Mouse (Mus musculus): ENCODE measurements around the gene Gzmb. TPM values are rescaled to one million over a fixed set of nuclear protein-coding genes. Genes with fewer than 3 reads are reported as not detected.
"Not testable (repeated sequence)": the region's sequence is repeated elsewhere in the genome, so short reads cannot be mapped to it uniquely, and the experiment has no call there.

Gzmb gene
- 0.08 and 0.21 TPM in 2 replicates for polyA plus RNA-seq (2012; rRNA removed)

DNA sequence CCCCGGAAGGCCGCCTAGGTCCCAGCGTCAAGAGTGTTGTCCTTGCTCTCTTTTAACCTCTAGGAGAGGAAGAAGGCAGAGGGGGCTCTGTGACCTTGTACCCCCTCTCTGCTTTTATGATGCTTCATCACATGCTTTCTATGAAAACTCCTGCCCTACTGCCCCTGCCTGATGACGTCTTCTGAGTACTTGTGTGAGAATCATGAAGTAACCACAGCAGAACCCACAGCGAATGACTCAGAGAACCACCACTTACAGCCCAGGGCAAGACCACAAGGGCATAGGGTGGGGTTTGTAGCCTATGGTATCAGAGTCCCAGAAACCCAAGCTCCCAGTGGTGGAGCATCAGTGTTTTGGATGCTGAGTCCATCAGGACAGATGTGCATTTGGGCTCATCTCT, at the start of gene Gzmb:
Gzmb (minus strand) TSS at position 108 of the 400 bp plus-strand sequence.
- no peak for DNase-seq (ENCODE audit: extremely low spot score in 1 of 2, low spot score in 1 of 2)

DNA sequence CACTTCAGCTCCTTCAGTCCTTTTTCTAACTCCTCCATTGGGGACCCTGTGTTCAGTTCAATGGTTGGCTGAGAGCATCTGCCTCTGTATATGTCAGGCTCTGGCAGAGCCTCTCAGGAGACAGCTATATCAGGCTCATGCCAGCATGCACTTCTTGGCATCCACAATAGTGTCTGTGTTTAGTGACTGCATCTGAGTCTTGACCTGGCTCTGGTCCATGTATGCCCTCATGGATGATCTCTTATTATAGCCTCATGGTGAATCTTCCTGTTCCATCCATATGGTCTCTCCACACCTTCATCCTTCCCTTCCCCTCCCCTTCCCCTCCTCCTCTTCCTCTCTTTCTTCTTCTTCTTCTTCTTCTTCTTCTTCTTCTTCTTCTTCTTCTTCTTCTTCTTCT, 49.7 kb upstream of the Gzmb start:
- not testable (repeated sequence) for DNase-seq (ENCODE audit: extremely low spot score in 1 of 2, low spot score in 1 of 2)

DNA sequence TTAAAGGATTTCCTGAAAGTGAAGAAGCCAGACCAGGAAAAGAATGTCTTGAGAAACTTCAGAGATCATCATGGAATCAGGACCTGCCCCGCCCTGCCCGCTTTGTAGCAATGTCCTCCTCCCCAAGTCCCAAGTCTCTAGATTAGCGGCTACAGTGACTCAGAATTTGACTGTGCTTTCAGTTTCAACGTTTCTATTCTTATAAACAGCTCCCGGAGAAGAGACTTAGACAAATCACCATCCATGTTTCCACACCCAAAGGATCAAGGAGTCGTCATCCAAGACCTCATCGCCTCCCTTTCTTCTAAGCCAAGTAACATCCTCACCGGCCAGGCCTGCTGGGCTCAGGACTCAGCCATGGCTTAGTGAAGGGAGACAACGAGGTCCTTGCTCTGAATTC, 48.2 kb upstream of the Gzmb start:
- no peak for DNase-seq (ENCODE audit: extremely low spot score in 1 of 2, low spot score in 1 of 2)

DNA sequence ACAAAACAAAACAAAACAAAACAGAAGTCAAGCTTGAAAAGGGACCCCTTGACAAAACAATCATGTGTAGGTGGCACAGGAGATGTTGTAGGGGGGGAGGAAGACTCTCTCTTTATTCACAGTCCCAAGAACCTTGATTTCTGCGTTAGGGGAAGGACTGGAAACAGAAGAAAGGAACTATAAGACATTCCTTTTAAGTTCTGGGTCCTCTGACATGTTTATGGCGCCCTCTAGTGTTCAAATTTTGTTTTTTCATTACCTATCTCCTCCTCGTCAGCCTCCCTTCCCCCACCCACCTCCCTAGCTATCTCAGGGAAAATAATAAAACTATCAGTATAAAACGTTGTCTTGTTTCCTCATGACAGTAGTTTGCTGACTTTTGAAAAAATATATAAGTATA, 42.1 kb upstream of the Gzmb start:
- DNase-seq (ENCODE audit: extremely low spot score in 1 of 2, low spot score in 1 of 2), result peak in 1 of 2 experiments; percentile 89

DNA sequence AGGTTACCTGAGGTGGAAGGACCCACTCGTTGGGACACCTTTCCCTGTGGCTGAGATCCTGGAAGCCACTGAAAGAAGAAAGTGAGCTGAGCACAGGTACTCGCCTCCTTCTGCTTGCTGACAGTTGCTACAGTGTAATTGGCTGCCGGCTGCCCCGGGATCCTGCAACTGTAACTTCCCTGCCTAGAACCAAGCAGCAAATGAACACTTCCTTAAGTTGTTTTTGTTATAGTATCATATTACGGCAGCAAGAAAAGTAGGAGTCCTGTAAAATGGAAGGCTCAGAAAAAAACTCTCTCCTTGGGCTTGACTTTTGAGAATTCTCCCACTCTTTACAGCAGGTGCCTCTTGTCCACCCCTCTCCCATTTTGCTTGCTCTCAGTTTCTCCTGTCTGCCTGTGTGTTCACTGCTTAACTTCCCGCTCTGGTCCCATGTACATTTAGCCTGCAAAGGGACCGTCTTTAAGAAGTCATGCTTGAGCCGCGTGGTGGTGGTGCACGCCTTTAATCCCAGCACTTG, 41.5 kb upstream of the Gzmb start:
- DNase-seq (ENCODE audit: extremely low spot score in 1 of 2, low spot score in 1 of 2), result no peak

DNA sequence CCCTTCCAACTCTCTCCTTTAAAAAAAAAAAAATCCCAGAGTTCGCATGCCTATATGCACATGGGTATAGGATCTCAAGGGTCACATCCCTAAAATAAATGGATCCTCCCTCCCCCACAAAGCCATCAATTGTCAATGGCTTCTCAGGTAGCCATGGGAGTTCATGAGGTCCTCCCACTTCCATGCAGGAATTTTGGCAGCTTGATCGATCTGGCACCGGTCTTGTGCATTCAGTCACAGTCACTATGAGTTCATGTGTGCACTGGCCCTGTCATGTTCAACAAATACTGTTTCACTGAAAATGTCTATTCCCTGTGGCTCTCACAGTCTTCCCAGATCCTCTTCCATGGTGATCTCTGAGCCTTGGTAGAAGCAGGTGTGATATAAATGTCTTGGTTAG, 40.0 kb upstream of the Gzmb start:
- DNase-seq (ENCODE audit: extremely low spot score in 1 of 2, low spot score in 1 of 2), result no peak

DNA sequence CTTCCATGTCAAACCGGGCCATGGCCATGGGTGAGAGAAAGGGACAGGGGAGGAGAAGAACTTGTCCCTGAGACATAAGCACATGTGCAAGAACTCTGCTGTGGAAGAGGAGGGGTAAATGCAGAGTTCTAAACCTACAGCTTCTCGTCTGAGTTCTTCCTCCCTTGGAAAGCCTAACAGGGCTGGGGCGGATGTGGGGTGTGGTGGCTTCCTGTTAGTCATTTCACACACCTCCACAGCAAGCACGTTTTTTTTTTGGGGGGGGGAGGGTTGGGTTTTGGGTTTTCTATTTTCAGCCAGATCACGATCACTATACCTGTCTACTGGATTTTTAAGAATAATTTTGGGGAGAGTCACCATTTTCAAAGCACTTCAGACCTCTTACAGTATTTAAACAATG, 34.7 kb upstream of the Gzmb start:
- no peak for DNase-seq (ENCODE audit: extremely low spot score in 1 of 2, low spot score in 1 of 2)

DNA sequence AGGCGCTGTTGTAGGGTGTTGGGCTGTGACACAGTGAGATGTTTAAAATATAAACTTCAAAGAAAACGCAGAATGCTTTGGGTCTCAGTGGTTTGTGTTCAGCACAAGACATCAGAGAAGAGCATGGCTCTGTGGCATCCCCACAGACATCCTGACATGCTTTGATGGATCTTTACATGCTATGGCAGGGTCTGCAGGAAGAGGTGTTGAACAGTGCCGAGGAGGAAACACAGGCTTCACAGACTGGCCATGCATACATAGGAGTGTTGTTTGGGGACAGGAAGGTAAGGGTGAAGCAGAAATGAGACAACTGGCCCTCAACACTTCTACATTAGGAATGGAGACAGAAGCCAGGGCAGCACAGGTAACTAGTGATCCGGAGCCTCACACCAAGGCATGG, 34.0 kb upstream of the Gzmb start:
- no peak for DNase-seq (ENCODE audit: extremely low spot score in 1 of 2, low spot score in 1 of 2)

DNA sequence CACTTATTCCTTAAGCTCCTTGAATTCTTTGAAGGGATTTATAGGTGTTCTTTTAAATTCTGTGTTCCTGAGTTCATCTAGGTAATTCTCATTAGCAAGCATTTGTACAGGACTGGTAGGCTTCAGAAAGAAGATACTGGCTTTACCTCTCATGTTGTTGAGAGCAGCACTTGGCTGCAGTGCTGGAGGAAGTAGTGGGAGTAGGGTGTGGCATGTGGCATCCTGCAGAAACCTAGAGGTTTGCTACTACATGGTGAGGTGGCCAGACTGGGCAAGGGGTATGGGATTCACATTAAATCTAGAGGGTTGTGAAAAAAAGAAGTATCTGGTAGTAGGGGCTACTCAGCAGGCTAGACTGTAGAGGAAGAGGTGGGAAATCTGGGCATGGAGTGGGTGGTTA, 31.1 kb upstream of the Gzmb start:
- DNase-seq (ENCODE audit: extremely low spot score in 1 of 2, low spot score in 1 of 2), result no peak

DNA sequence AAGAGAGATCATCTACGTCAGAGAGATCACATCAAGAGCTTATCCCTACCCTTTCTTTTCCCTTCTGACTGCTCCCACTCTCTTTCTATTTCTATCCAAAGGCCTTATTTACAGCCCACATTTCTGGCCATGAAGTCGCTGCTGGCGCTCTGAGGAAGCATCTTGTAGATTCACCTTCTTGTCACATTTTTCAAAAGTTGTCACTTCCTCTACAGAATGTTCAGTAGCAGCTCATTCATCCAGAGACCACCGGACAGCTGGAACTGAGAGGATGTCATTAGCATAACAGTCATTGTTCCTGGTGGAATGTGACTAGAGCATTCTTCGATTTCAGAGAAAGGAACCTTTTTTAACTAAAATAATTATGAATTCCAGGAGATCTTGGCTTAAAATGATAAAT, 26.6 kb upstream of the Gzmb start:
- DNase-seq (ENCODE audit: extremely low spot score in 1 of 2, low spot score in 1 of 2), result peak in 1 of 2 experiments; percentile 28

DNA sequence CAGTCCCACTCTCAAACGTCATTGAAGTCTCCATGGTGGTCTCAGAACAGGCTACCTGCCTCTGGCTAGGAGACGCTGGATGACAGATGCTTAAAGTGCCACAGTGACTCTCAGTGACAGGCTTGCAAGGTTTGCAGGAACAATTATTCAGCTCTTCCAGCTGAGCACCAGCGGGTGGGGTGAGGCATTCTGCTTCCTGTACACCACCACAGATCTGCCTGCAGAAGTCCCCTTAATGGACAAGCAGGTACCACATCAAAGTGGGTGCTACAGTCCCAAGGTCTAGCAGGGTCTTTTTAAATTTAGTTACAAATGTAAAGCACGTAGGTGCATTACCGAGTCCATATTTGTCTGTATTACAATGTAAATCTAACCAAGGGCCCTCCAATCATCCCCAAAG, 25.7 kb upstream of the Gzmb start:
- DNase-seq (ENCODE audit: extremely low spot score in 1 of 2, low spot score in 1 of 2), result no peak

DNA sequence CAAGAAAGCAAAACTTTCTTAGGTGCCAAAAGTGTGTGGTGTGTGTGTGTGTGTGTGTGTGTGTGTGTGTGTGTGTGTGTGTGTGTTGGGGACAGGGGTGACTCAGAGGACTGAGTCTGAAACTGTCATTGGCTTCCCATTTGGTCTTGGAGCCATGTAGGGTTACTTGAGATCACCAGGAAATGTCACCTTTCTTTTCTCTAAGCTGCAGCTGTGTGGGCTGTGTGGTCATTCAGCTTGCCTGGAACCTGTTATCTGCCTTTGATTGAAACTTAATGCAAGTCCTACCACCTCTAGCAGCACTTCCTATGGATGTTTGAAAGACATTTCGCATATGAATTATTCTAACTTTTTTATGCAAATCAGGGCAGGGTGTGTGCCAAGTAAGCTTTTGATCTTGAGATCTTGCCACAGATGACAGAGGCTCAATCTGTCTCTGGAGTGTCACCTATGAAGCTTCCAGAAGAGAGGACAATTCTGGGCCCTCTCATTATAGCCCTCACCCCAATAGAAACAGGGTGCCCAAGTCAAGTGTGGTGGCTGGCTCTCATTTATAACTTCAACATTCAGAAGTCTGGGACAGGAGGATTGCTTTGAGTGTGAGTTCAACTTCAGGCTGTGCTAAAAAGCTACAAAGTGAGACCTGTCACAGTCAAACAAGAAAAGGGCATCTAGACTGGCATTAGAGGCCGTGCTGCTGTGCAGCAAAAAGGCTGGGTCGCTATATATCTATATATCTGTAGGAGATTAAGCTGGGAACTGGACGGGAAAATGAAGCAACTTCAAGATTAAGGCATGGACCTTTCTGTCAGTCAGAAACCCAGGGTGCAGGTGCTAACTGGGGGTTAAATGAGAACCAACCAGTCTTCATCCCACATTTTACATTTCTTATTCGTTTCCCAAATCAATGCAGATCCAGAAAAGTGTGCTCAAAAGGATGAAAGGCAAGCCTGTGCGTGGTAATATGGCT, 22.6 kb upstream of the Gzmb start:
- no peak for DNase-seq (ENCODE audit: extremely low spot score in 1 of 2, low spot score in 1 of 2)

DNA sequence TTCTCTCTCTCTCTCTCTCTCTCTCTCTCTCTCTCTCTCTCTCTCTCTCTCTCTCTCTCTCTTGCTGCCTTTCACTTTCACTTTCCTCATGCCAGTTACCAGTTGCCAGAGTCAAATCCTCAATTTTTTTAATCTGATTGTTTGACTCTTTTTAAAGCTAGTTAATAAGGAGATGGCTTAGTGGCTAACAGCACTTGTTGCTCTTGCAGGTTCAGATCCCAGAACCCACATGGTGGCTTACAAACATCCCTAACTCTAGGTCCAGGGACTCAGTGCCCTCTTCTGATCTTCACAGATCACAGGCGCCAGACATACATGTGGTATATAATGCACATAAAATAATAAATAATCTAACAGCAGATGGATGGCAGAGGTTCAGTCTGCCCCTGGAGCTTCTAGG, 21.8 kb upstream of the Gzmb start:
- no peak for DNase-seq (ENCODE audit: extremely low spot score in 1 of 2, low spot score in 1 of 2)

DNA sequence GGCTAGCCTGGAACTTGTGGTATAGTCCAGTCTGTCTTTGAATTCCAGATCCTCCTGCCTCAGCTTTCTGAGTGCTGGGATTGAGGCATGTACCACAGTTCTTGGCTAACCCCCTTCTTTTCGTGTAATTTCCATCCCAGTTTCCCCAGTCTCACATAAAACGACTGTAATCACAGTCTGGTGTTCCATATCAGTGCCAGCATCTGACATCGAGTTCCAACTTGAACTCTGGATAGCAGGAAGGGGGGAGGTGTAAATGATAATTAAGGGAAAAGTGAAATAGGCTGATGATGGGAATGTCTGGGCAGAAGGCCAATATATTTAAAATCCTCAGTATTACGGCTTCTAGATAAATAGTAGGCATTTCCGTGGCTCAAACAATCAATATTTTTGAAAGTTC, 19.0 kb upstream of the Gzmb start:
- no peak for DNase-seq (ENCODE audit: extremely low spot score in 1 of 2, low spot score in 1 of 2)

DNA sequence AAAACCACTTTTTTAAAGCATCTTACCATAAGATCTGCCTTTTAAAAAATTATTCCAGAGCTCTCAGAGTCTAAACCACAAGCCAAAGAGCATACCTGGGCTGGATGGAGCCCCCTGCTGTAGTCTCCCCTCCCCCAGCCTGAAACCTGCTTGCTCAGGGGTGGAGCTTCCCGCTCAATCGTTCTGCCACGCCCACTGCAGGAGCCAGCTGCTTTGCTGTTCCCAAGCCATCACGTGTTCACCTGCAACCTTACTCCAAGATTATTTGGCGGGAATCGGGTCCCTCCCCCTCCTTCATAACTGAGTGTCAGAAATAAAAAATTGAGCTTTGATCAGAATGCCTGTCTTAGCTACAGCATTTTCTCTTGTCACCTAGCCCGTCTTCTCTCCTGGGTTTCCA, 16.6 kb upstream of the Gzmb start:
- not testable (repeated sequence) for DNase-seq (ENCODE audit: extremely low spot score in 1 of 2, low spot score in 1 of 2)

DNA sequence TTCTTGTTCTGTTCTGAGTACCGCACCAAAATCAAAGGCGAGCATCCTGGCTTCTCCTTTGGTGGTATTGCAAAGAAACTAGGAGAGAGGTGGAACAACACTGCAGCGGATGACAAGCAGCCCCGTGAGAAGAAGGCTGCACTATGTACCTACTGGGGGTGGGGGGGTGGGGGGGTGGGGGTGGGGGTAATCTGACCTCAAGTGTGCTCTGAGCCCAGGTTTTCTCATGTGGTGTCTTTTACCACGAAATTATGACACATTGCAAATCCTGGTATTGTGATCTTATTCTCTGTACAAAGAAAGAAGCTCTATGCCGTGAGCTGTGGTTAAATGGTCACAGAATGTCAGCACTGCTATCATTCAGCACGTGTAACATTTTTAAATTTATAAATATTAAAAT, 14.0 kb upstream of the Gzmb start:
- DNase-seq (ENCODE audit: extremely low spot score in 1 of 2, low spot score in 1 of 2), result not testable (repeated sequence)

DNA sequence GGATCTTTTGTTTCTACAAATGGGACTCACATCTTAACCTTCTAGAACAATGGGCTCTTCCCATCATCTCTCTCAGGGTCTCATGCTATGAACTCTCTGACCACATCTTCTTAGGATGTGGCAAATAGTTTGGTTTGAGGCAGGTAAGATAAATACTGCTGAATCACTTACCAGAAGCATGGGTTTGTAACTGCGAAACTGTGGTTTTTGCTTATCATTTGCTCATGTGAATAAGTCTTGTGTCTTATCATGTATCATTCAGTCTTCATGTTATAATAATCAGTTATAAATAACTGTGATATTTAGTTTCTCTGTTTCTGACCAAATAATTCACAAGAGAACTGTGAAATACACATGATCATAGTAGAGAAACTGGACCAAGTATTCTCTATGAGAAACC, 4.0 kb upstream of the Gzmb start:
- no peak for DNase-seq (ENCODE audit: extremely low spot score in 1 of 2, low spot score in 1 of 2)

DNA sequence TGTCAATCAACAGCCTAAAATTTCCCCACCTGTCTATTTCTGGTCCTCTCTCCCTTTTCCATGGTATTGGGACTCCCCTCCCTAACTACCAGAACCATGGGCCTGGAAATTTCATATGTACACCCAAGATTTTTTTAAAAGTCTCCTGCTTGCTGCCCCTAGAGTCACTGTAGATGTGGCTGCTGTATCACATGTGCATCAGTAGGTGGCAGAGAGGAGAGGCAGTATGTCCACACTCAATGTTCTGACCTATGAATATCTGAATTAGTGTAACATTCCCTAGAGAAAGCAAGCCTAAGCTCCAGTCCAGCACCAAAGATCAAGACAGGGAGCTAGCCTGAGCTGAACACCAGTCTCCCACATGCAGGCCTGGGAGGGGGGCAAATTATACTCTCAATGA, 21.7 kb downstream of the Gzmb start:
- no peak for DNase-seq (ENCODE audit: extremely low spot score in 1 of 2, low spot score in 1 of 2)

DNA sequence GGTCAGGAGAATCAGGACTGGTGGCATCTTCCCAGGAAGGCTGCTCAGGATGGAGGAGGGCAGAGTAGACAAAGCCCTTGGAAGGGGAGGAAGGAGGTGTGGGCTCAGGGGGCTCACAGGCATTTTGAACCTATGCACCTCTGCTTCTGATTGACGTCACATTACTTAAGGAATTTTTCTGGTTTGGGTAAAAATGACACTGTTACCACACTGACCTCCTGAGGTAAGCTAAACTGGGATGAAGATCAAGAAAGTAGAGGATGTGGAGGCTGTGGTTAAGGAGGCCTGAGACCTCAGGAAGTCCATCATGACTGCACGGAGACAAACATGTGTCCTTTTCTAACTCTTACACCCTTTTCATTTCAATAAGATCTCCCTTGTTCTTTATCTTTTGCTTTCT, 27.5 kb downstream of the Gzmb start, which contains the start of gene Gzmc:
Gzmc (minus strand) TSS at position 101 of the 400 bp plus-strand sequence.
- DNase-seq (ENCODE audit: extremely low spot score in 1 of 2, low spot score in 1 of 2), result no peak

DNA sequence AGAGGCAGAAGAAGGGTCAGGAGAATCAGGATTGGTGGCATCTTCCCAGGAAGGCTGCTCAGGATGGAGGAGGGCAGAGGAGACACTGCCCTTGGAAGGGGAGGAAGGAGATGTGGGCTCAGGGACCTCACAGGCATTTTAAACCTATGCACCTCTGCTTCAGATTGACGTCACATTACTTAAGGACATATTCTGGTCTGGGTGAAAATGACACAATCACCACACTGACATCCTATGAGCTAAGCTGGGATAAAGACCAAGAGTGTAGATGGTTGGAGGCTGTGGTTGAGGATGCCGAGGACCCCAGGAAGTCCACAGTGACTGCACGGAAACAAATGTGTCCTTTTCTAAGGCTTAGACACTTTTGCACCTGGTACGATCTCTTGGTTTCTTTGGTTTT, 50.7 kb downstream of the Gzmb start, which contains the start of gene Gzmf:
Gzmf (minus strand) TSS at position 101 of the 400 bp plus-strand sequence.
- DNase-seq (ENCODE audit: extremely low spot score in 1 of 2, low spot score in 1 of 2), result no peak
